Mouse (Mus musculus): ENCODE measurements around the gene Gja8. TPM values are rescaled to one million over a fixed set of nuclear protein-coding genes. Genes with fewer than 3 reads are reported as not detected.

Gja8 gene
- total RNA-seq (2021) = not detected
- long read RNA-seq, experiment 1 = 0 reads
- long read RNA-seq, experiment 2 = 0 reads

GRCm38 (mm10) chr3:96925920-96926319, at the start of gene Gja8:
Gene Gja8 (minus strand): TSS chr3:96926020.
- no peak within 1 kb of the TSS for H3K27ac ChIP-seq
- intact Hi-C loops (cut with DNase I) = no loop called here
- TF ChIP-seq CTCF (IDR thresholded peaks at IDR 0.05) = no peak
- DNase-seq (ENCODE audit: extremely low spot score in 1 of 2, low spot score in 2 of 2) = no peak
- H3K4me3 ChIP-seq = no peak within 1 kb of the TSS

GRCm38 (mm10) chr3:96974467-96974866, 48.6 kb upstream of the Gja8 start:
- intact Hi-C loops (cut with DNase I) = no loop called here
- no peak for TF ChIP-seq CTCF (IDR thresholded peaks at IDR 0.05)
- Histone ChIP-seq H3K4me3 (no peak overlapping the region), H3K27ac (no peak overlapping the region)
- no peak for DNase-seq (ENCODE audit: extremely low spot score in 1 of 2, low spot score in 2 of 2)

- TF ChIP-seq CTCF (IDR thresholded peaks at IDR 0.05) = no peak
- no peak for DNase-seq (ENCODE audit: extremely low spot score in 1 of 2, low spot score in 2 of 2)
- intact Hi-C loops (cut with DNase I) = no loop called here
- Histone ChIP-seq H3K4me3 (no peak overlapping the region), H3K27ac (no peak overlapping the region)
Measured at GRCm38 (mm10) chr3:96970986-96971385, 45.2 kb upstream of the Gja8 start.

- DNase-seq (ENCODE audit: extremely low spot score in 1 of 2, low spot score in 2 of 2) = no peak
- Histone ChIP-seq H3K4me3 (no peak overlapping the region), H3K27ac (no peak overlapping the region)
- TF ChIP-seq CTCF (IDR thresholded peaks at IDR 0.05) = no peak
- intact Hi-C loops (cut with DNase I) = no loop called here
Measured at GRCm38 (mm10) chr3:96963088-96964034, 37.5 kb upstream of the Gja8 start.

GRCm38 (mm10) chr3:96960597-96960996, 34.8 kb upstream of the Gja8 start:
- no peak for TF ChIP-seq CTCF (IDR thresholded peaks at IDR 0.05)
- Histone ChIP-seq H3K27ac (no peak overlapping the region), H3K4me3 (no peak overlapping the region)
- intact Hi-C loops (cut with DNase I) = no loop called here
- DNase-seq (ENCODE audit: extremely low spot score in 1 of 2, low spot score in 2 of 2) = no peak

GRCm38 (mm10) chr3:96953489-96954233, 27.8 kb upstream of the Gja8 start:
- TF ChIP-seq CTCF (IDR thresholded peaks at IDR 0.05) = no peak
- H3K27ac ChIP-seq = no peak overlapping the region
- no peak overlapping the region for H3K4me3 ChIP-seq
- DNase-seq (ENCODE audit: extremely low spot score in 1 of 2, low spot score in 2 of 2) = no peak
- intact Hi-C loops (cut with DNase I) = no loop called here

GRCm38 (mm10) chr3:96942706-96943105, 16.9 kb upstream of the Gja8 start:
- intact Hi-C loops (cut with DNase I) = loop anchor here (10.0 kb wide), 1 partner anchor 1462 kb away; no protein-coding TSS in a partner anchor
- TF ChIP-seq CTCF (IDR thresholded peaks at IDR 0.05) = no peak
- Histone ChIP-seq H3K27ac (no peak overlapping the region), H3K4me3 (no peak overlapping the region)
- DNase-seq (ENCODE audit: extremely low spot score in 1 of 2, low spot score in 2 of 2) = no peak

GRCm38 (mm10) chr3:96938738-96939137, 12.9 kb upstream of the Gja8 start:
- H3K27ac ChIP-seq = no peak overlapping the region
- TF ChIP-seq CTCF (IDR thresholded peaks at IDR 0.05) = peak; percentile 85
- intact Hi-C loops (cut with DNase I) = loop anchor here (1.0 to 2.0 kb wide), 3 partner anchors 138 to 400 kb away; no protein-coding TSS in a partner anchor
- H3K4me3 ChIP-seq = peak overlapping the region; percentile 17; the same call in 1 of the 2 replicates
- peak; percentile 88 to 91 for DNase-seq (ENCODE audit: extremely low spot score in 1 of 2, low spot score in 2 of 2)

- no peak for TF ChIP-seq CTCF (IDR thresholded peaks at IDR 0.05)
- no peak overlapping the region for H3K27ac ChIP-seq
- no peak overlapping the region for H3K4me3 ChIP-seq
- intact Hi-C loops (cut with DNase I) = loop anchor here (1.0 to 2.0 kb wide), 4 partner anchors 139 to 455 kb away; no protein-coding TSS in a partner anchor
- no peak for DNase-seq (ENCODE audit: extremely low spot score in 1 of 2, low spot score in 2 of 2)
Measured at GRCm38 (mm10) chr3:96937606-96938005, 11.8 kb upstream of the Gja8 start.

- Histone ChIP-seq H3K4me3 (no peak overlapping the region), H3K27ac (no peak overlapping the region)
- intact Hi-C loops (cut with DNase I) = loop anchor here (1.0 to 2.0 kb wide), 2 partner anchors 457 to 649 kb away; no protein-coding TSS in a partner anchor
- TF ChIP-seq CTCF (IDR thresholded peaks at IDR 0.05) = peak; percentile 81
- no peak for DNase-seq (ENCODE audit: extremely low spot score in 1 of 2, low spot score in 2 of 2)
Measured at GRCm38 (mm10) chr3:96936241-96936640, 10.4 kb upstream of the Gja8 start.

GRCm38 (mm10) chr3:96931261-96931681, 5.5 kb upstream of the Gja8 start:
- TF ChIP-seq CTCF (IDR thresholded peaks at IDR 0.05) = no peak
- no peak for DNase-seq (ENCODE audit: extremely low spot score in 1 of 2, low spot score in 2 of 2)
- Histone ChIP-seq H3K27ac (no peak overlapping the region), H3K4me3 (no peak overlapping the region)
- intact Hi-C loops (cut with DNase I) = no loop called here

- no peak for TF ChIP-seq CTCF (IDR thresholded peaks at IDR 0.05)
- Histone ChIP-seq H3K4me3 (no peak overlapping the region), H3K27ac (no peak overlapping the region)
- intact Hi-C loops (cut with DNase I) = no loop called here
- no peak for DNase-seq (ENCODE audit: extremely low spot score in 1 of 2, low spot score in 2 of 2)
Measured at GRCm38 (mm10) chr3:96924631-96925030, 1.2 kb downstream of the Gja8 start.
